In genomic region chrX:165327699-165328333, GRCm38 (mm10) we compare ENCODE assay signal across 9 mouse cellular contexts. TPM values are rescaled to one million over a fixed set of nuclear protein-coding genes. Genes with fewer than 3 reads are reported as not detected.
DNase-seq lines count a peak whose midpoint lies in the region; ATAC-seq and TF ChIP-seq lines count a peak whose summit lies in the region.
"Had no signal": no experiment of that assay in that cellular context is flagged by ENCODE, and none has a peak within 500 bp of the region (broad histone marks: within the 10 kb centered on the region; RNA-seq: fewer than 3 reads in every experiment).

No protein-coding gene starts in this region.

- H3K36me3 ChIP-seq in E14TG2a.4 (ENCODE audit: insufficient read depth, low read length), result no peaks in the 10 kb centered on the region
- H3K36me3 ChIP-seq in midbrain, embryonic 16.5 days (ENCODE audit: control insufficient read depth, insufficient read depth, low read length), result no peaks in the 10 kb centered on the region

- no peaks in the 10 kb centered on the region for H3K4me1 ChIP-seq in E14TG2a.4 (replicated peaks; ENCODE audit: low read depth, low read length)
- H3K4me1 ChIP-seq in midbrain, embryonic 16.5 days (ENCODE audit: control insufficient read depth, insufficient read depth, low read length), result no peaks in the 10 kb centered on the region

- peak; percentile 24 for TF ChIP-seq CTCF in E14TG2a.4 (conservative IDR thresholded peaks at IDR 0.05; ENCODE audit: low read length)

- WGBS in midbrain, embryonic 16.5 days, result 12% methylated on average over 9 of the region's 9 CpGs

- no peak overlapping the region for H3K9ac ChIP-seq in midbrain, embryonic 16.5 days (ENCODE audit: low read depth, low read length)

- peak overlapping the region; percentile 20; the same call in 1 of the 2 replicates for H3K4me3 ChIP-seq in E14TG2a.4 (replicated peaks; ENCODE audit: low read length)
- peak overlapping the region; percentile 41 for H3K4me3 ChIP-seq in midbrain, embryonic 16.5 days (ENCODE audit: low read depth, low read length)

- H3K9me3 ChIP-seq in E14TG2a.4 (ENCODE audit: low read length), result no peaks in the 10 kb centered on the region
- H3K9me3 ChIP-seq in midbrain, embryonic 16.5 days (replicated peaks; ENCODE audit: control insufficient read depth, low read length, poor library complexity, severe bottlenecking), result no peaks in the 10 kb centered on the region

- H3K27ac ChIP-seq in midbrain, embryonic 16.5 days (ENCODE audit: low read length), result no peak overlapping the region

- peak overlapping the region; percentile 54 for H3K4me2 ChIP-seq in midbrain, embryonic 16.5 days (ENCODE audit: low read length)

- peak; percentile 3 for DNase-seq in 3T3-L1 (ENCODE audit: low read depth, low spot score)
- peak; percentile 69 to 81 for DNase-seq in cerebellum, postnatal 25 days
- DNase-seq in frontal cortex, postnatal 10 days (ENCODE audit: low spot score in 2 of 2), result peak; percentile 10 to 52
- DNase-seq in layer of hippocampus, postnatal 10 days (ENCODE audit: low spot score in 2 of 2), result peak; percentile 62 to 77
- no peak for DNase-seq in T-cell, adult 2 months (ENCODE audit: low spot score)

- H3K27me3 ChIP-seq in E14TG2a.4 (ENCODE audit: insufficient read depth, low read length), result no peaks in the 10 kb centered on the region
- no peaks in the 10 kb centered on the region for H3K27me3 ChIP-seq in midbrain, embryonic 16.5 days (ENCODE audit: control insufficient read depth, insufficient read depth, low read depth, low read length)

- no peak for ATAC-seq in midbrain, embryonic 16.5 days
- no peak for ATAC-seq in CD4-positive, CD25-positive, alpha-beta regulatory T cell, adult 4 months

RNA-seq across cellular contexts. Expression of gene Glra2, which starts 0.6 kb away (rescaled TPM):
- total RNA-seq in layer of hippocampus, postnatal 10 days (2021), result 10 to 100 TPM; 29.3 to 30.6 TPM
- 61.9 and 62.3 TPM in 2 replicates for polyA plus RNA-seq in midbrain, embryonic 16.5 days (2015; fragmentation: Nextera tagmentation; extraction: Ambion mirVana)
- not detected for polyA plus RNA-seq in CD4-positive, CD25-positive, alpha-beta regulatory T cell, adult 4 months (2017; shearing (Covaris generic))
- total RNA-seq: gastrocnemius, postnatal 4 days had no signal

Comparison
In these comparisons a context has a peak if more than half of its experiments do, and no peak if none do; other contexts are left out.
1. RNA of gene Glra2, which starts 0.6 kb away (polyA plus RNA-seq): 61.9 to 62.3 TPM in midbrain, embryonic 16.5 days; not detected in CD4-positive, CD25-positive, alpha-beta regulatory T cell, adult 4 months; every median in the first group is over 10 times any median in the second.